Mouse (Mus musculus) lung, embryonic 16.5 days (tissue): ENCODE results near the gene Mthfd1. TPM values are rescaled to one million over a fixed set of nuclear protein-coding genes. Genes with fewer than 3 reads are reported as not detected.

ENCODE experiments used
- ATAC-seq: fragments of 200-750 bp; cut with Nextera tagmentation; 2 replicates; pipeline ENCODE4 v1.8.0; 2017; ENCODE audit warnings: low read depth, mild to moderate bottlenecking, moderate library complexity
- H3K27ac ChIP-seq: fragments of 300-500 bp; sonication (generic); 2 replicates; pipeline ENCODE4 v1.5.1; 2014; ENCODE audit warnings: mild to moderate bottlenecking, control low read depth, low read length
- H3K27me3 ChIP-seq: fragments of 300-500 bp; sonication (generic); 2 replicates; pipeline ENCODE4 v1.6.1; 2014; ENCODE audit warnings: low read depth, low read length, mixed read lengths; ENCODE audit not compliant: control insufficient read depth, insufficient read depth
- H3K36me3 ChIP-seq: fragments of 300-500 bp; sonication (generic); 2 replicates; pipeline ENCODE4 v1.6.1; 2014; ENCODE audit warnings: low read length; ENCODE audit not compliant: control insufficient read depth, insufficient read depth
- H3K4me1 ChIP-seq: fragments of 300-500 bp; sonication (generic); replicated peaks from 2 replicates; pipeline ENCODE4 v1.6.1; 2014; ENCODE audit warnings: low read length, mixed read lengths; ENCODE audit not compliant: control insufficient read depth, insufficient read depth
- H3K4me2 ChIP-seq: fragments of 300-500 bp; sonication (generic); 2 replicates; pipeline ENCODE4 v1.6.1; 2014; ENCODE audit warnings: low read depth, low read length, control low read depth
- H3K4me3 ChIP-seq: fragments of 300-500 bp; sonication (generic); 2 replicates; pipeline ENCODE4 v1.5.1; 2014; ENCODE audit warnings: mild to moderate bottlenecking, low read length, control low read depth
- H3K9ac ChIP-seq: fragments of 300-500 bp; sonication (generic); 2 replicates; pipeline ENCODE4 v1.6.1; 2014; ENCODE audit warnings: low read length, control low read depth
- H3K9me3 ChIP-seq: fragments of 300-500 bp; sonication (generic); 2 replicates; pipeline ENCODE4 v1.6.1; 2016; ENCODE audit warnings: low read length; ENCODE audit not compliant: control insufficient read depth
- WGBS: fragments of 180-500 bp; shearing (Covaris S2); extraction: QIAGEN DNeasy Blood & Tissue Kit; methylation state at CpG from one replicate; pipeline ENCODE4 v1.1.7; 2014; 5-methylcytosine and 5-hydroxymethylcytosine counted together
- polyA plus RNA-seq: library from polyadenylated mRNA; unstranded; fragments of >200 nt; fragmentation: Nextera tagmentation; extraction: Ambion mirVana; gene quantifications from 2 replicates; pipeline ENCODE4 v1.2.1, GENCODE M21; 2015

Mthfd1 gene
- polyA plus RNA-seq, 1 experiment from 2014 or later = 93.2 TPM

GRCm38 (mm10) chr12:76287986-76288385, 32.9 kb downstream of the Mthfd1 start:
- Histone ChIP-seq H3K27me3 (no peaks in the 10 kb centered on the region), H3K4me1 (no peaks in the 10 kb centered on the region), H3K4me3 (no peak overlapping the region), H3K4me2 (no peak overlapping the region), H3K36me3 (peaks cover 21% of the 10 kb centered on the region), H3K9ac (no peak overlapping the region), H3K27ac (no peak overlapping the region), H3K9me3 (no peaks in the 10 kb centered on the region)
- ATAC-seq = no peak
- 80% methylated on average over 8 of the region's 8 CpGs for WGBS

GRCm38 (mm10) chr12:76288494-76288893, 33.4 kb downstream of the Mthfd1 start:
- Histone ChIP-seq H3K9ac (no peak overlapping the region), H3K4me2 (no peak overlapping the region), H3K4me1 (no peaks in the 10 kb centered on the region), H3K27me3 (no peaks in the 10 kb centered on the region), H3K9me3 (no peaks in the 10 kb centered on the region), H3K27ac (no peak overlapping the region), H3K4me3 (no peak overlapping the region), H3K36me3 (peaks cover 21% of the 10 kb centered on the region)
- WGBS = 84% methylated on average over 5 of the region's 5 CpGs
- ATAC-seq = no peak

- no peaks in the 10 kb centered on the region for H3K4me1 ChIP-seq
- WGBS = 92% methylated on average over 12 of the region's 12 CpGs
- no peak for ATAC-seq
- no peak overlapping the region for H3K9ac ChIP-seq
- H3K4me2 ChIP-seq = no peak overlapping the region
- H3K27me3 ChIP-seq = no peaks in the 10 kb centered on the region
- no peak overlapping the region for H3K27ac ChIP-seq
- no peak overlapping the region for H3K4me3 ChIP-seq
- no peaks in the 10 kb centered on the region for H3K9me3 ChIP-seq
- H3K36me3 ChIP-seq = peaks cover 25% of the 10 kb centered on the region
Observed at GRCm38 (mm10) chr12:76289428-76289827, 34.3 kb downstream of the Mthfd1 start.

GRCm38 (mm10) chr12:76290271-76290670, 35.2 kb downstream of the Mthfd1 start:
- no peaks in the 10 kb centered on the region for H3K4me1 ChIP-seq
- WGBS = 91% methylated on average over 2 of the region's 2 CpGs
- H3K9me3 ChIP-seq = no peaks in the 10 kb centered on the region
- H3K4me3 ChIP-seq = no peak overlapping the region
- ATAC-seq = no peak
- no peak overlapping the region for H3K4me2 ChIP-seq
- no peak overlapping the region for H3K27ac ChIP-seq
- H3K9ac ChIP-seq = no peak overlapping the region
- no peaks in the 10 kb centered on the region for H3K27me3 ChIP-seq
- peaks cover 26% of the 10 kb centered on the region for H3K36me3 ChIP-seq

GRCm38 (mm10) chr12:76293192-76293591, 38.1 kb downstream of the Mthfd1 start:
- Histone ChIP-seq H3K27me3 (no peaks in the 10 kb centered on the region), H3K9me3 (no peaks in the 10 kb centered on the region), H3K4me3 (no peak overlapping the region), H3K27ac (no peak overlapping the region), H3K9ac (no peak overlapping the region), H3K4me2 (no peak overlapping the region), H3K4me1 (no peaks in the 10 kb centered on the region), H3K36me3 (peaks cover 38% of the 10 kb centered on the region)
- 49% methylated on average over 7 of the region's 7 CpGs for WGBS
- peak; percentile 41; the same call in 1 of the 2 replicates for ATAC-seq

- Histone ChIP-seq H3K36me3 (peaks cover 23% of the 10 kb centered on the region), H3K4me2 (no peak overlapping the region), H3K9me3 (no peaks in the 10 kb centered on the region), H3K4me3 (no peak overlapping the region), H3K27ac (peak overlapping the region; percentile 83), H3K9ac (no peak overlapping the region), H3K4me1 (peaks cover 10% of the 10 kb centered on the region), H3K27me3 (no peaks in the 10 kb centered on the region)
- no peak for ATAC-seq
- 80% methylated on average over 5 of the region's 5 CpGs for WGBS
Observed at GRCm38 (mm10) chr12:76297830-76298229, 42.7 kb downstream of the Mthfd1 start.

GRCm38 (mm10) chr12:76299361-76299906, 44.3 kb downstream of the Mthfd1 start:
- Histone ChIP-seq H3K4me1 (peaks cover 10% of the 10 kb centered on the region), H3K36me3 (peaks cover 19% of the 10 kb centered on the region), H3K4me3 (no peak overlapping the region), H3K4me2 (no peak overlapping the region), H3K9ac (no peak overlapping the region), H3K9me3 (no peaks in the 10 kb centered on the region), H3K27ac (peak overlapping the region; percentile 83), H3K27me3 (no peaks in the 10 kb centered on the region)
- peak; percentile 89 for ATAC-seq
- WGBS = 58% methylated on average over 9 of the region's 9 CpGs

- peaks cover 10% of the 10 kb centered on the region for H3K4me1 ChIP-seq
- peaks cover 20% of the 10 kb centered on the region for H3K36me3 ChIP-seq
- no peaks in the 10 kb centered on the region for H3K9me3 ChIP-seq
- 83% methylated on average over 10 of the region's 10 CpGs for WGBS
- H3K9ac ChIP-seq = no peak overlapping the region
- no peaks in the 10 kb centered on the region for H3K27me3 ChIP-seq
- H3K4me2 ChIP-seq = no peak overlapping the region
- no peak for ATAC-seq
- no peak overlapping the region for H3K4me3 ChIP-seq
- H3K27ac ChIP-seq = peak overlapping the region; percentile 75
Observed at GRCm38 (mm10) chr12:76300367-76300766, 45.3 kb downstream of the Mthfd1 start.

- Histone ChIP-seq H3K4me2 (no peak overlapping the region), H3K27me3 (no peaks in the 10 kb centered on the region), H3K4me3 (no peak overlapping the region), H3K9me3 (no peaks in the 10 kb centered on the region), H3K27ac (no peak overlapping the region), H3K4me1 (peaks cover 28% of the 10 kb centered on the region), H3K36me3 (peaks cover 7% of the 10 kb centered on the region), H3K9ac (no peak overlapping the region)
- whole genome bisulfite sequencing = 71% methylated on average over 11 of the region's 11 CpGs
- ATAC-seq = no peak
Observed at GRCm38 (mm10) chr12:76303474-76303873, 48.4 kb downstream of the Mthfd1 start.

GRCm38 (mm10) chr12:76304199-76304598, 49.1 kb downstream of the Mthfd1 start:
- no peak overlapping the region for H3K4me2 ChIP-seq
- H3K27me3 ChIP-seq = no peaks in the 10 kb centered on the region
- H3K27ac ChIP-seq = no peak overlapping the region
- H3K4me1 ChIP-seq = peaks cover 21% of the 10 kb centered on the region
- H3K4me3 ChIP-seq = no peak overlapping the region
- no peak for ATAC-seq
- 60% methylated on average over 4 of the region's 4 CpGs for WGBS
- H3K9me3 ChIP-seq = no peaks in the 10 kb centered on the region
- H3K9ac ChIP-seq = no peak overlapping the region
- H3K36me3 ChIP-seq = peaks cover 7% of the 10 kb centered on the region
